Mouse (Mus musculus) E14TG2a.4 (cell line): ENCODE results near the gene Ubtfl1.
"Not testable (repeated sequence)": the region's sequence is repeated elsewhere in the genome, so short reads cannot be mapped to it uniquely, and the experiment has no call there.

Experiments
- CTCF ChIP-seq: conservative IDR thresholded peaks from 2 replicates; pipeline ENCODE4 v1.5.1; 2014; ENCODE audit warnings: low read length
- NANOG ChIP-seq: IDR thresholded peaks from 2 replicates; pipeline ENCODE4 v1.6.1; 2014; ENCODE audit warnings: borderline replicate concordance, low read length, mixed read lengths
- POU5F1 ChIP-seq: IDR thresholded peaks from 2 replicates; pipeline ENCODE4 v1.6.1; 2014; ENCODE audit warnings: low read length, borderline replicate concordance

- not testable (repeated sequence) for TF ChIP-seq CTCF, NANOG, POU5F1
Measured at GRCm38 (mm10) chr9:18412371-18412770, 8.2 kb downstream of the Ubtfl1 start.
